Comparison of ENCODE assay signal across 9 mouse cellular contexts in genomic region chr11:107379089-107379845, GRCm38 (mm10).
DNase-seq lines count a peak whose midpoint lies in the region; ATAC-seq and TF ChIP-seq lines count a peak whose summit lies in the region.
"Had no signal": no experiment of that assay in that cellular context is flagged by ENCODE, and none has a peak within 500 bp of the region (broad histone marks: within the 10 kb centered on the region; RNA-seq: fewer than 3 reads in every experiment).

No protein-coding gene starts in this region.

- no peak for TF ChIP-seq CTCF in small intestine, adult 2 months (IDR thresholded peaks at IDR 0.05; ENCODE audit: extremely low read depth, insufficient read length, insufficient replicate concordance, low read depth, low read length)

- H3K9me3 ChIP-seq in kidney, embryonic 14.5 days (ENCODE audit: control insufficient read depth, low read length): no peaks in the 10 kb centered on the region
- no peaks in the 10 kb centered on the region for H3K9me3 ChIP-seq in midbrain, embryonic 11.5 days (ENCODE audit: control insufficient read depth, low read length)

- no peak overlapping the region for H3K4me2 ChIP-seq in kidney, embryonic 14.5 days (replicated peaks; ENCODE audit: low read depth, low read length)
- no peak overlapping the region for H3K4me2 ChIP-seq in midbrain, embryonic 11.5 days

- peak; percentile 95 for DNase-seq in kidney, adult 11 months
- DNase-seq in cerebellum, adult 11-12 months: peak; percentile 98
- peak; percentile 83 to 86 for DNase-seq in heart, postnatal 10 days
- DNase-seq in left cerebral cortex, postnatal 25 days (ENCODE audit: low spot score in 2 of 2): peak; percentile 43 to 63
- no peak for DNase-seq in neural tube, embryonic 10.5 days (ENCODE audit: extremely low spot score, low spot score)
- DNase-seq in midbrain, embryonic 11.5 days (ENCODE audit: low spot score, missing footprints): no peak

- no peak for TF ChIP-seq POLR2A in small intestine, adult 2 months (IDR thresholded peaks at IDR 0.05; ENCODE audit: low read depth, low read length)

- H3K27me3 ChIP-seq in kidney, embryonic 14.5 days (ENCODE audit: control insufficient read depth, insufficient read depth, low read length): no peaks in the 10 kb centered on the region
- no peaks in the 10 kb centered on the region for H3K27me3 ChIP-seq in small intestine, adult 2 months (ENCODE audit: control insufficient read depth, insufficient read depth, low read length)
- H3K27me3 ChIP-seq in midbrain, embryonic 11.5 days (ENCODE audit: control insufficient read depth, insufficient read depth, low read length): no peaks in the 10 kb centered on the region

- no peak overlapping the region for H3K4me3 ChIP-seq in kidney, embryonic 14.5 days (ENCODE audit: low read length)
- H3K4me3 ChIP-seq in small intestine, adult 2 months (ENCODE audit: low read depth, low read length): no peak overlapping the region
- no peak overlapping the region for H3K4me3 ChIP-seq in midbrain, embryonic 11.5 days (ENCODE audit: low read depth, low read length)
- H3K4me3 ChIP-seq: myocyte had no signal

- peaks cover 16% of the 10 kb centered on the region for H3K4me1 ChIP-seq in kidney, embryonic 14.5 days (ENCODE audit: control insufficient read depth, insufficient read depth, low read length)
- H3K4me1 ChIP-seq in small intestine, adult 2 months (ENCODE audit: control insufficient read depth, insufficient read depth, insufficient read length, low read length): 0 out of 2 replicates have a peak, but pooled peaks cover 2% of the 10 kb centered on the region
- no peaks in the 10 kb centered on the region for H3K4me1 ChIP-seq in midbrain, embryonic 11.5 days (ENCODE audit: control insufficient read depth, insufficient read depth, low read length)

- intact Hi-C loops in heart, postnatal 10 days (cut with DNase I): no loop called here
- intact Hi-C loops in left cerebral cortex, postnatal 25 days (cut with DNase I): no loop called here

- no peak for ATAC-seq in kidney, embryonic 14.5 days (ENCODE audit: low FRiP score, low TSS enrichment)
- no peak for ATAC-seq in midbrain, embryonic 11.5 days (ENCODE audit: low FRiP score)

- 94% methylated on average over 22 of the region's 22 CpGs for WGBS in kidney, embryonic 14.5 days
- WGBS in small intestine, adult 2 months: 75% methylated on average over 22 of the region's 22 CpGs
- WGBS in midbrain, embryonic 11.5 days: 93% methylated on average over 22 of the region's 22 CpGs

- H3K9ac ChIP-seq in kidney, embryonic 14.5 days (ENCODE audit: low read depth, low read length): no peak overlapping the region
- no peak overlapping the region for H3K9ac ChIP-seq in midbrain, embryonic 11.5 days (ENCODE audit: low read length)

- H3K36me3 ChIP-seq in kidney, embryonic 14.5 days (ENCODE audit: control insufficient read depth, insufficient read depth, low read length): no peaks in the 10 kb centered on the region
- H3K36me3 ChIP-seq in small intestine, adult 2 months (ENCODE audit: control insufficient read depth, insufficient read depth, low read length): no peaks in the 10 kb centered on the region
- H3K36me3 ChIP-seq in midbrain, embryonic 11.5 days (ENCODE audit: control insufficient read depth, insufficient read depth, low read length): no peaks in the 10 kb centered on the region

- no peak overlapping the region for H3K27ac ChIP-seq in kidney, embryonic 14.5 days (ENCODE audit: low read depth, low read length)
- 0 out of 2 replicates have a peak overlapping the region, but pooled peaks have one; percentile 36 for H3K27ac ChIP-seq in small intestine, adult 2 months (ENCODE audit: insufficient read depth, low read depth, low read length)
- no peak overlapping the region for H3K27ac ChIP-seq in midbrain, embryonic 11.5 days (ENCODE audit: low read depth, low read length)

Comparison
In these comparisons a context has a peak if more than half of its experiments do, and no peak if none do; other contexts are left out.
1. DNase-seq: peak in kidney, adult 11 months (single experiment), cerebellum, adult 11-12 months (single experiment), heart, postnatal 10 days (2 of 2) and left cerebral cortex, postnatal 25 days (2 of 2); none in neural tube, embryonic 10.5 days (single experiment) and midbrain, embryonic 11.5 days (single experiment).